Mouse (Mus musculus): ENCODE data around the gene Tdrd9.
"Not testable (repeated sequence)": the region's sequence is repeated elsewhere in the genome, so short reads cannot be mapped to it uniquely, and the experiment has no call there.

Tdrd9 gene

GRCm38 (mm10) chr12:112025907-112026645 lies 54.7 kb downstream of the Tdrd9 start:
- no peak for DNase-seq (ENCODE audit: low read depth, low spot score)

- no peak for DNase-seq (ENCODE audit: low read depth, low spot score)
These were observed 56.0 kb downstream of the Tdrd9 start for GRCm38 (mm10) chr12:112027408-112027807.

- DNase-seq (ENCODE audit: low read depth, low spot score), result no peak
These were observed 62.1 kb downstream of the Tdrd9 start for GRCm38 (mm10) chr12:112033409-112033975.

GRCm38 (mm10) chr12:112035341-112036100 lies 64.2 kb downstream of the Tdrd9 start:
- not testable (repeated sequence) for DNase-seq (ENCODE audit: low read depth, low spot score)

- no peak for DNase-seq (ENCODE audit: low read depth, low spot score)
These were observed 67.1 kb downstream of the Tdrd9 start for GRCm38 (mm10) chr12:112038441-112038840.

GRCm38 (mm10) chr12:112039169-112039568 lies 67.8 kb downstream of the Tdrd9 start:
- no peak for DNase-seq (ENCODE audit: low read depth, low spot score)

- DNase-seq (ENCODE audit: low read depth, low spot score), result no peak
These were observed 71.3 kb downstream of the Tdrd9 start for GRCm38 (mm10) chr12:112042681-112043080.

GRCm38 (mm10) chr12:112077651-112078050 lies 106.3 kb downstream of the Tdrd9 start:
- DNase-seq (ENCODE audit: low read depth, low spot score), result peak; percentile 44

GRCm38 (mm10) chr12:112079911-112080310 lies 108.6 kb downstream of the Tdrd9 start:
- no peak for DNase-seq (ENCODE audit: low read depth, low spot score)

- DNase-seq (ENCODE audit: low read depth, low spot score), result no peak
These were observed 109.6 kb downstream of the Tdrd9 start for GRCm38 (mm10) chr12:112080911-112081310.

- DNase-seq (ENCODE audit: low read depth, low spot score), result no peak
These were observed 110.9 kb downstream of the Tdrd9 start for GRCm38 (mm10) chr12:112082241-112082640.

GRCm38 (mm10) chr12:112086250-112086649 lies 114.9 kb downstream of the Tdrd9 start:
- DNase-seq (ENCODE audit: low read depth, low spot score), result no peak

- no peak for DNase-seq (ENCODE audit: low read depth, low spot score)
These were observed 115.4 kb downstream of the Tdrd9 start for GRCm38 (mm10) chr12:112086726-112087125.

GRCm38 (mm10) chr12:112088609-112089324 lies 117.4 kb downstream of the Tdrd9 start:
- no peak for DNase-seq (ENCODE audit: low read depth, low spot score)

- DNase-seq (ENCODE audit: low read depth, low spot score), result peak; percentile 62
These were observed 119.7 kb downstream of the Tdrd9 start for GRCm38 (mm10) chr12:112091054-112091453.

- no peak for DNase-seq (ENCODE audit: low read depth, low spot score)
These were observed 123.0 kb downstream of the Tdrd9 start for GRCm38 (mm10) chr12:112094261-112094880.

GRCm38 (mm10) chr12:112096051-112096732 lies 124.8 kb downstream of the Tdrd9 start:
- DNase-seq (ENCODE audit: low read depth, low spot score), result no peak

GRCm38 (mm10) chr12:112096733-112097117 lies 125.4 kb downstream of the Tdrd9 start:
- no peak for DNase-seq (ENCODE audit: low read depth, low spot score)

GRCm38 (mm10) chr12:112100106-112100505 lies 128.7 kb downstream of the Tdrd9 start:
- DNase-seq (ENCODE audit: low read depth, low spot score), result no peak

- DNase-seq (ENCODE audit: low read depth, low spot score), result no peak
These were observed 129.7 kb downstream of the Tdrd9 start for GRCm38 (mm10) chr12:112101045-112101444.

- no peak for DNase-seq (ENCODE audit: low read depth, low spot score)
These were observed 131.8 kb downstream of the Tdrd9 start for GRCm38 (mm10) chr12:112103179-112103578.

Data from embryo, embryonic 11.5 days (tissue).